Mouse (Mus musculus): ENCODE measurements at regions not wholly inside any gene's neighbourhood (a gene's known extent, or its start where the extent isn't known, plus 50 kb on each side); places are given as distances from the start of the nearest gene placed in this dataset.

DNA sequence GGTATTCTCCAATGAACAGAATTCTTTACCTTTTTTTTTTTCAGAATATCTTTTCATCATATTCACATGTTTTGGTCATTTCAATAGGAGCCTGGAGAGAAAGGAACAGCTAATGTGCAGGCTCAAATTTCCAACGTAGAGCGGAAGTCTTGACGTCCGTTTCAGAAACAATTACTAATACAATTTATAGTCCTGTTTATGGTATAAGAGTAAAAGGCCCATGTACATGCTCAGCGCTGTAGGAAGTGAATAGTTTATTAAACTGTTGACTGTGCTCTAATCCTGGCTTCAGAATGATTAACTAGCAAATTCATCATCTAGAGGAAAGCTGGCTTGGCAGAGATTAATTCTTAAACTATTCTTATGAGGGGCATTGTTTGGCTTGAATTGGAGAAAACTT lies 142.1 kb downstream of the Pik3r1 start:
- no peaks in the 10 kb centered on the region for H3K36me3 ChIP-seq (ENCODE audit: control insufficient read depth, insufficient read depth, low read length, poor library complexity, severe bottlenecking)
- DNase-seq (ENCODE audit: low read depth, low spot score): no peak
- H3K27me3 ChIP-seq (ENCODE audit: control insufficient read depth, insufficient read depth, low read length, poor library complexity, severe bottlenecking): no peaks in the 10 kb centered on the region

DNA sequence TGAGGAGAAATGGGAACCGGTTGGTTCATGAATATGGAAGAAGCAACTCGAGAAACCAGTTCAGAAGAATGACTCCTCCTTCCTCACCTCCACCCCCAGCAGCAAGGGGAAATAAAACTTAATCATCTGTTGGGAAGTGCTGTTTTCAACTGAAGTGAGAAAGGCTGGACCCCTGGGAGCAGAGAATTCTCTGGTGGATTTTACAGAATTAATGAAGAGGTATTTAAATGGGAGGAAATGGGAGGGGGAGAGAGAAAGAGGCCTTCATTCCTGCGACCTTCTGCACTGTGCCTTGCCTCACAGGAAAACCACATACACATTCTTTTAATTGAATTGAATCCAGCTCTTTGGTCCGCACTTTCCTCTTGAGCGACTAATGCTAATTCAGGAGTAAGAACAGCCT lies 143.8 kb downstream of the Pik3r1 start:
- DNase-seq (ENCODE audit: low read depth, low spot score): no peak
- Histone ChIP-seq H3K27me3 (ENCODE audit: control insufficient read depth, insufficient read depth, low read length, poor library complexity, severe bottlenecking) (no peaks in the 10 kb centered on the region), H3K36me3 (ENCODE audit: control insufficient read depth, insufficient read depth, low read length, poor library complexity, severe bottlenecking) (no peaks in the 10 kb centered on the region)

DNA sequence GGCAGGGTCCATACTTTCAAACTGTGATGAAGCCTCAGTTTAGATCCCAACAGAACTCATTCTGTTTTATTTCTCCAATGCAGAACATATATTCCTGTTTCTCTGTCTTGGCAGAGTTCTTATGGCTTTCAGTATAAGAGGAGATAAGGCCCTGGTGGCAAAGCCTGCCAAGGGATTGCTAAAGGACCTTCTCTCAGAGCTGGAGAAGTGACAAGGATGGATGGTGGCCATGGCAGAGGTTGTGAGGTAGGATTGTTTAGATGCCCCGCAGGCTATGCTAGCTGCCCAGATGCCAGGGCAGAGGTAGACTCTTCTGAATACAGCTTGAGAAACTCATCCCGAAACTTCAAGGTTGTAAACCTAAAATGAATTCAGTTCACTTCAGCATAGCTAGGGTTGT lies 145.4 kb downstream of the Pik3r1 start:
- no peak for DNase-seq (ENCODE audit: low read depth, low spot score)
- no peaks in the 10 kb centered on the region for H3K27me3 ChIP-seq (ENCODE audit: control insufficient read depth, insufficient read depth, low read length, poor library complexity, severe bottlenecking)
- no peaks in the 10 kb centered on the region for H3K36me3 ChIP-seq (ENCODE audit: control insufficient read depth, insufficient read depth, low read length, poor library complexity, severe bottlenecking)

DNA sequence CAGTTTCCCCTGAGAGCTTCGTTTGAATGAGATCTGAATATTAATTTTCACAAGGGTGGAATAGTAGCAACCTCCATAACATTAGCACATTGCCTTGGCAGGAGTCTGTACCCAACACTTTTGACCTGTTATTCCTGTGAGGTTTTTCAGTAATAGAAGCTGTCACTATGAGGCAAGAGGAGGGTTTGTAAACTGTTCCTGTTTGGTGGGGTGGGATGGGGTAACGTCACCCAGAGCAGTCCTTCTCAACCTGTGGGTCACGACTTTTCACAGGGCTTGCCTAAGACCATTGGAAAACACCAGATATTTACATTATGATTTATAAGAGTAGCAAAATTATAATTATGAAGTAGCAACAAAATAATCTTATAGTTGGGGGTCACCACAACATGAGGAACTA lies 147.4 kb downstream of the Pik3r1 start:
- DNase-seq (ENCODE audit: low read depth, low spot score): no peak

DNA sequence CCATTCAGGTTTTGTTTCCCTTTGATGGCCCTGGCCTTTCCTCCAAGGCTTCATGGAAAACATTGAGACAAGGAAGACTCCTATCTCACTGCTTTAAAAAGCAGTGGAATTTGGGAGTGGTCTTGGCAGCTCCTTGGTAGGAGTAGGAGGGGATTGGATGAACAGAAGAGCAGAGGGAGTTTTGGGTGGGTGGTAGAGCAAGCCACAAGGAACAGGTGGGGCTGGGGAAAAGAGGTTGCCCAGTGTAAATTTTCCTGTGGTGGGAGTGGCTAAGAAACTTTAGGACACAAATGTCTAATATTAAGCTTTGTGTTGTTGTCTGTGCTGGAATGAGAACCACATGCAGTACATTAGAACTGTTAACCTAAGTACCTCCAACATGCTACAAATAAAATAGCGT lies 148.9 kb downstream of the Pik3r1 start:
- Histone ChIP-seq H3K36me3 (ENCODE audit: control insufficient read depth, insufficient read depth, low read length, poor library complexity, severe bottlenecking) (no peaks in the 10 kb centered on the region), H3K27me3 (ENCODE audit: control insufficient read depth, insufficient read depth, low read length, poor library complexity, severe bottlenecking) (no peaks in the 10 kb centered on the region)
- DNase-seq (ENCODE audit: low read depth, low spot score): no peak

More for the DNA sequence above, 147.4 kb downstream of the Pik3r1 start:
- no peaks in the 10 kb centered on the region for H3K36me3 ChIP-seq (ENCODE audit: control insufficient read depth, insufficient read depth, low read length, poor library complexity, severe bottlenecking)
- H3K27me3 ChIP-seq (ENCODE audit: control insufficient read depth, insufficient read depth, low read length, poor library complexity, severe bottlenecking): no peaks in the 10 kb centered on the region

DNA sequence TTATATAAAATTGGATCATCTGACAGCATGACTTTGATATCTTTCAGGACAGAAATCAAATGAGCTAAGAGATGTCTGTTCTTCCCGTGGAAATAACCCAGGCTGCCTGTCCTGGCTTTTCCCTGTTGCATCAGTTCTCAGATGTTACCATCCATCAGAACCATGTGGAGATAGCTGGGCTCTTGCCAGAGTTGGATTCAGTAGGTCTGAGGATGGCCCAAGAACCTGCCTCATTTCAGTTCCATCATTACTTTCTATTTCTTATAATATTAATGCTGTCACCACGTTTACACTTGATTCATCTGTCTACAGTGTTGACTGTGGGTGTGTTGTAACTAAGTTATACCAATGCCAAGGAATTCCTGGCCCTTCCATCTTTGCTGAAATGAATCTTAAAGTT lies 155.2 kb downstream of the Pik3r1 start:
- Histone ChIP-seq H3K27me3 (ENCODE audit: control insufficient read depth, insufficient read depth, low read length, poor library complexity, severe bottlenecking) (no peaks in the 10 kb centered on the region), H3K36me3 (ENCODE audit: control insufficient read depth, insufficient read depth, low read length, poor library complexity, severe bottlenecking) (no peaks in the 10 kb centered on the region)
- no peak for DNase-seq (ENCODE audit: low read depth, low spot score)

DNA sequence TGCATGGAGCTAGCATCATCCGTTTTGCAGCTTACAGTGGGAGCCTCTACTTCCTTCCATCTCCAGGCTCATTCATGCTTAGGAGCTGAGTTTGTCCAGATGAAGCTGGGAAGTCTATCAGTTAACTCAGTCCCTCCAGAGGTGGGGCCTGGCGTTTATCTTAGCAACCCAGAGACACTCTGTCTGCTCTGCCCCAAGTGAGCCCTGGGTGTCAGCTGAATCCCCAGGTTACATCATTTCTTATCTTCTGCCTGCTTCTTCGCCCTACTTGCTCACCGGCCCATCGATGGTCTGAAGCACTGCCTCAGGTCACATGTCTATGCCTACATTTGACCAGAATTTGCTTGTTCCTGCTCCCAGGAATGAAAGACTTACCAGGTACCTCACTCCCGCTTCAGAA lies 156.3 kb downstream of the Pik3r1 start:
- no peaks in the 10 kb centered on the region for H3K27me3 ChIP-seq (ENCODE audit: control insufficient read depth, insufficient read depth, low read length, poor library complexity, severe bottlenecking)
- H3K36me3 ChIP-seq (ENCODE audit: control insufficient read depth, insufficient read depth, low read length, poor library complexity, severe bottlenecking): no peaks in the 10 kb centered on the region
- no peak for DNase-seq (ENCODE audit: low read depth, low spot score)

DNA sequence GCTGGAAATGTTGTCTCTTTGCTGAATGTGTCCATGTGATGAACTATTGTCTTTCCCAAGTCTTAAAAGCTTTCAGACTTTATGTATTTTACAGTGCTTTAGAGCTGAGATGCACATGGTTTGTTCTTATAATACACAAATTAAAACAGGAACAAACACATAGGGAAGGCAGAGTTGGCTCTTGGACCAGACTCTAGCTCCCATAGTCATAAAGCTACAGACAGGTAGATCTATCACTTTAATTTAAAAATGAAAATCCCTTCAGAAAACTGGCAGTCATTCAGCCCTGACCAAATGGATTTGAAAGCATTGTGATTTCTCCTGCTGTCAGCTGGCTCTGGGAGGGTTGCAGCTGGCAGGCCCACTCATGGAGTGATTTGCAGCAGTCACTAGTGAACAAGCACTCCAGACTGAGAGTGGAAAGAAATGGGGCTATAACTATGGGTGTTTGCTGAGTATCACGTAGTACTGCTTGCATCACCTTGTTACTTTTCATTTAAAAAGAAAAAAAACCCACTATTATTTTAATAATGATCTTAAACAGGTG lies 161.8 kb downstream of the Pik3r1 start:
- no peaks in the 10 kb centered on the region for H3K27me3 ChIP-seq (ENCODE audit: control insufficient read depth, insufficient read depth, low read length, poor library complexity, severe bottlenecking)
- no peaks in the 10 kb centered on the region for H3K36me3 ChIP-seq (ENCODE audit: control insufficient read depth, insufficient read depth, low read length, poor library complexity, severe bottlenecking)
- DNase-seq (ENCODE audit: low read depth, low spot score): no peak

DNA sequence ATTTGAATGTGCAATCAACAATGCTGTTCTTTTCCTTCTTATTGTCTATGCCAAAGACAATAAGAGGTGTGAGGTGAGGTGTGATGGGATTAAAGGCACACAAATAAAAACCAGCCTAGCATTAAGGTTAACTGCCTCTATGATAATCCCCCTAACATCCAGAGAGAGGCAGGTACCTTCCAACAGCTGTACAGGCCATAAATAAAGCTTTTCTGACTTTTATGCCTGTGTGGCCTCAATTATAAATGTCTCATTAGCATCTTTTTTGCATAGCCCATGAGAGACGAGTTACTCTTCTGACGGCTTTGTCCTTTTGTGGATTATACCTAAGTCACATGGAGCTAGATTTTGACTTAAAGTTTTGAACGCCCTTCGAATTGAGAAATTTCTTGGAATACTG lies 162.3 kb downstream of the Pik3r1 start:
- DNase-seq (ENCODE audit: low read depth, low spot score): no peak
- no peaks in the 10 kb centered on the region for H3K36me3 ChIP-seq (ENCODE audit: control insufficient read depth, insufficient read depth, low read length, poor library complexity, severe bottlenecking)

DNA sequence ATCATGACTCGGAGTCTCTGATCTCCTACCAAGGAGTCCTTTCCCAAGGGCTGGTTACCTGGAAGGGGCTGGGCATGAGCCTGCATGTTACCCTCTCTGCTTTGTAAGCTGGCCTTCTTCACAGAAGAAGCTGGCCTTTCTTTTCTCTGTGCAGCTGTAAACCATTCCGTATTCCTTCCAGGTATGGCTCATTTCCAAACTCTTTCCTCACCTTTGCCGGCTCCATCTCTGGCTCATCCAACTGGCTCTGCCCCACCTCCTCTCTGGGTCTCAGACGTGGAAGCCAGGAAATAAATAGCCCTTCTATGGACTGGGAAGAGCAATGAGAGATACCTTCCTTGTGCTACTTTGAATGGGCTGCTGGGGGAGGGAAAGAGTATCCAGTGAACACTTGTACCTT lies 163.0 kb downstream of the Pik3r1 start:
- no peaks in the 10 kb centered on the region for H3K27me3 ChIP-seq (ENCODE audit: control insufficient read depth, insufficient read depth, low read length, poor library complexity, severe bottlenecking)
- no peak for DNase-seq (ENCODE audit: low read depth, low spot score)
- no peaks in the 10 kb centered on the region for H3K36me3 ChIP-seq (ENCODE audit: control insufficient read depth, insufficient read depth, low read length, poor library complexity, severe bottlenecking)

More for the DNA sequence above, 162.3 kb downstream of the Pik3r1 start:
- H3K27me3 ChIP-seq (ENCODE audit: control insufficient read depth, insufficient read depth, low read length, poor library complexity, severe bottlenecking): no peaks in the 10 kb centered on the region

DNA sequence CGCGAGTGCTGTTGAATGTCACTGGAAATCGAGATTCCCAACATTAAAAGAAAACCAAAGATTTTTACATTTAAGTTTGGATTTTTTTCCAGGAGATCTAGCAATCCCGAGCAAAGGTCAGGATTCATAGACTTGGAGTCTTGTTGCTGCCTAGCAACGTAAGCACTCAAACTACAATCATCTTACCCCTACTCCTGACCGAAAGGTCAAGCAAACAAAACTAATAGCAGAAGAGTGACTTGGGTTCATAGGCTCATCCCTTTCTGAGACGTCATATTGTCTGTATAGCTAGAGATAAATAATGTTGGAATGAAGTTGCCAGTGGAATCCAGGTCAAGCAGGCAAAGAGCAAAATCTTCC lies 169.9 kb downstream of the Pik3r1 start:
- H3K27me3 ChIP-seq (ENCODE audit: control insufficient read depth, insufficient read depth, low read length, poor library complexity, severe bottlenecking): no peaks in the 10 kb centered on the region
- DNase-seq (ENCODE audit: low read depth, low spot score): no peak
- no peaks in the 10 kb centered on the region for H3K36me3 ChIP-seq (ENCODE audit: control insufficient read depth, insufficient read depth, low read length, poor library complexity, severe bottlenecking)

DNA sequence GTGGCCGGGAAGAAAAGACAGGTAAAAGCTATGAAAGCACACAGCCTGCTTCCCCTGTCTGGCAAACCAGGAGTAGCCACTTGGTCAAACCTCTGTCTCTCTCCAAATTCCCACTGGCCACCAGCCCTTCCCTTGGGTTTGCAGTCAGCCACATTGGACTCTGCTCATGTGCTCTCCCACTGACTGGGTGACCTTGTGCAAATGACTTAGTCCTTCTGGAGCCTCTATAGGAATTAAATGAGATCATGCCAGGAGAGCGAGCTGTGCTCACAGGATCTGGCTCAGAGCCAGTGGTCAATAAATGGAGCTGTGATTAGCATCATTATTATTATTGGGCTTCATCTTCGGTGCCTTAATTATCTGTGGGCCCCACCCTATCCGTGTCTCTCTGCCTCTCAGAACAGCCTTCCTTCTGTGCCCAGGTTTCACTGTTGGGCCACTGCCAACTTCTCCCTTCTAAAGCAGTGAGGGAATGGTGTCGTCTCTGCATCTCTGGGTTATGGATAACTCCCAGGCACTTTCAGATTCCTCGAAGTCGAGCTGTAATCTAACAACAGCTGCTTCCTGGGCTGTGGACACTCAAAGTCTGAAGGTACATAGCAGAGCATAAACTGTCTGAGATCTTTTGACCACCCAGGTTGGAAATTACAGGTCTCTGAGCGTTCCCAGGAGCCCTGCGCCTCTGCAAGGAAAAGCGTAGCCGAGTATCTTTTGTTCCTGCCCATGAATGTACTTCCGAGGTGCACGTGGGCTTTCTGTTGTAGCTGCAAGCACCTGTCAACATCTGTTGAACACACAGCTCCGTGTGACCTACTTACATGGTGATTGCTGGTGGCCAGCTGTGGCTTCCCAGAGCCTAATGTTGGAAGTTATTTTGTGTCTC lies 170.5 kb downstream of the Pik3r1 start:
- no peak for DNase-seq (ENCODE audit: low read depth, low spot score)
- no peaks in the 10 kb centered on the region for H3K36me3 ChIP-seq (ENCODE audit: control insufficient read depth, insufficient read depth, low read length, poor library complexity, severe bottlenecking)
- H3K27me3 ChIP-seq (ENCODE audit: control insufficient read depth, insufficient read depth, low read length, poor library complexity, severe bottlenecking): no peaks in the 10 kb centered on the region

DNA sequence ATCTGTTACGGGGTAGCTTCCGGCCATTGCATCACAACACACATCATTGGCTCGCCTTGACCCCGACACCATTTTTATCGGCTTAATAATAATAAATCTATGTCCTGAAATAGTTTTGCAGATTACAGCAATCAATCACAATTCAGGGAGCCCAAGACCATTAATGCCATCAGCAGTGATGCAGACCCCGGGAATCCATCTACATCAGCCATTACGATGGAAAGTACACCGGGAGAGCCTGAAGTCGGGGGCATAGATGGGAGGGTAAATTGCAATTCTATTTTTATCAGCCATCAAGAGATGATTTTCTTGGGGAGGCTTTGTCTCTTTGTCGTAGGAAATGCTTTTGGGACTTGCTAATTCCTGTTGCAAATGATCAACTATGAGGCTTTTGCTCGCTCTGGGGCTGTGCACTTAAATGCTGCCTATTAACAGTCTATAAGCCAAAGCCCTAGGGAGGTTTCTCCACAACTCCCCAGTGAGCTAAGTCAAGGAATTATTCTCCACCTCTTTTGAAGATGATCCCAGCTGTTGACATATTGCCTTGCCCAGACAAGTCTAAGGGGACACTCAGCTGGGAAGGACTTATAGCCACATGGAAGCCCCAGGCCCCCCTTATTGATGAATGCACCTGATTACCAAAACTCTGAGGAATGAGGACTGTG lies 173.4 kb downstream of the Pik3r1 start:
- no peaks in the 10 kb centered on the region for H3K27me3 ChIP-seq (ENCODE audit: control insufficient read depth, insufficient read depth, low read length, poor library complexity, severe bottlenecking)
- no peak for DNase-seq (ENCODE audit: low read depth, low spot score)
- no peaks in the 10 kb centered on the region for H3K36me3 ChIP-seq (ENCODE audit: control insufficient read depth, insufficient read depth, low read length, poor library complexity, severe bottlenecking)

DNA sequence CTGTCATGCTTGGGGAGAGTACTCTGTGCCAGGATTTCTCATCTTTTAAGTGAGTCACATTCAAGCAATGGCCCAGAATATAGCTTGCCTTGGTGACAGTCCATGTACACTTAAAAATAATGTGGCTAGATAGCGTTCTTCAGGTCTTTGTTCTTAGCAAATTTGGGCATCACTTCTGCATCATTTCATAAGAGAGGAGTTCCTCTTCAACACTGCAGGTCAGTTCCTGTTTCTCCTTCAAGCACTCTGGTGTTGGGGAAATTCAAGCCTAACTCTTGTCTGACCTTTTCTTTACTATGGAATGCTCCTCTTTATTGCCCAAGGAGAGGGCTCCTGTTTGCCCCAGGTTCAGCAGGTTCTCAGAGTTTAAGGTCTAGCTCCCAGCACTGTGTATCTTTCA lies 175.7 kb downstream of the Pik3r1 start:
- Histone ChIP-seq H3K36me3 (ENCODE audit: control insufficient read depth, insufficient read depth, low read length, poor library complexity, severe bottlenecking) (no peaks in the 10 kb centered on the region), H3K27me3 (ENCODE audit: control insufficient read depth, insufficient read depth, low read length, poor library complexity, severe bottlenecking) (no peaks in the 10 kb centered on the region)
- peak; percentile 9 for DNase-seq (ENCODE audit: low read depth, low spot score)

DNA sequence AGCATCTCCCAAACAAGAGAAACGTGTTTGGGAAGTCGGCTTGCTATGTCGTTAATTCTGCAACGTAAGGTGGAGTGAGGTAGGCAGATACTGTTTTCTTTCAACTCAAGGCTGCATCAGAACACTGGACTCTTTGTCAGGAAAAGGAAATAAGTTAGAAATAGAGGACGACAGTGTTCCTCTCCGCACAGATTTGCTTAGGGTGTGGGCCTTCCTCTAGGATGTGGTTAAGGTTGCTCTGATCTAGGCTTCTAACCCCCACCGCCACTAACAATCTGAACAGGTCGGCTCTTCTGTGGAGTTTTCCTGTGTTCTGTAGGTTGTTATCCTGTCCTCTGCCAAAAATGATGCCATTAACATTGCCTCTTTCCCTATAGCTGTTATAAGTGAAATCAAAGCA lies 179.1 kb downstream of the Pik3r1 start:
- no peaks in the 10 kb centered on the region for H3K36me3 ChIP-seq (ENCODE audit: control insufficient read depth, insufficient read depth, low read length, poor library complexity, severe bottlenecking)
- H3K27me3 ChIP-seq (ENCODE audit: control insufficient read depth, insufficient read depth, low read length, poor library complexity, severe bottlenecking): no peaks in the 10 kb centered on the region
- no peak for DNase-seq (ENCODE audit: low read depth, low spot score)
